Mouse (Mus musculus) bone marrow, adult 2 months (tissue): ENCODE data around the gene Arid1b. TPM values are rescaled to one million over a fixed set of nuclear protein-coding genes. Genes with fewer than 3 reads are reported as not detected.

Experiments
- H3K27ac ChIP-seq: fragments of 200-500 bp; 2 replicates; pipeline ENCODE4 v1.5.1; 2012; ENCODE audit warnings: low read depth, mild to moderate bottlenecking, control low read depth, inconsistent platforms, low read length; ENCODE audit not compliant: control insufficient read depth, poor library complexity, insufficient read depth
- H3K4me1 ChIP-seq: fragments of 200-500 bp; 2 replicates; pipeline ENCODE4 v1.6.1; 2011; ENCODE audit warnings: low read length; ENCODE audit not compliant: control insufficient read depth, insufficient read depth
- H3K4me3 ChIP-seq: fragments of 200-500 bp; replicated peaks from 2 replicates; pipeline ENCODE3; 2011; ENCODE audit warnings: mild to moderate bottlenecking, low read depth, low read length, control low read depth; ENCODE audit not compliant: control insufficient read depth
- CTCF ChIP-seq: fragments of 200-500 bp; IDR thresholded peaks from 2 replicates; pipeline ENCODE4 v1.5.1; 2011; ENCODE audit warnings: low read length, control low read depth; ENCODE audit not compliant: control insufficient read depth, insufficient read depth
- POLR2A ChIP-seq: fragments of 200-500 bp; IDR thresholded peaks from 2 replicates; pipeline ENCODE4 v1.6.1; 2011; ENCODE audit warnings: low read depth, mild to moderate bottlenecking, control low read depth, low read length, borderline replicate concordance; ENCODE audit not compliant: control insufficient read depth
- WGBS: fragments of 180-500 bp; shearing (Covaris S2); methylation state at CpG from one replicate; pipeline ENCODE4 v1.1.7; 2018; 5-methylcytosine and 5-hydroxymethylcytosine counted together
- polyA plus RNA-seq: library from polyadenylated mRNA; stranded (reverse); fragments of >200 nt; gene quantifications from 2 replicates; pipeline ENCODE4 v1.2.4, GENCODE M21; 2011; ENCODE audit warnings: low replicate concordance; ENCODE audit not compliant: missing spikeins, insufficient read depth, insufficient read length

Gene Arid1b
- polyA plus RNA-seq, 1 experiment, result 12.5 TPM

DNA sequence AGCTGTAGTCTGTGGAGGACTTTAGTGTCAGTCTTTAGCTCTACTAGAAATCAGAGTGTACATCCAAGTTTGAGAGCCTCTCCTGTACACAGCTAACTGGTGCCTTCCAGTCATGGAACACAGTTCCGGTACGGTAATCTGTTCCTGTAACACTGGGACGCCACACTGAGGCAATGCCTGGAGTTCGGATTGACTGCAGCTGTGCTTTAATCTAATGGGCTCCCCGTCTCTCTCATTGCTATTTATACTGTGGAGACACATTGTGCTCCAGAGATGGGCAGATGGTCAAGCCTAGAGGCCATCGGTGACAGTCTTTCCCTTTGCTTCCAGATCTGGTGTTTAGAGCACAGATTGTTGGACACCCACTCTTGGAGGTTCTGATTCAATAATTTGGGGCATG, 121.8 kb downstream of the Arid1b start:
- 91% methylated on average over 6 of the region's 6 CpGs for WGBS

GRCm38 (mm10) chr17:5116990-5117389, 122.9 kb downstream of the Arid1b start:
- TF ChIP-seq CTCF, result no peak
- TF ChIP-seq POLR2A, result no peak
- WGBS, result 75% methylated on average over 2 of the region's 2 CpGs
- no peak overlapping the region for H3K27ac ChIP-seq
- no peak overlapping the region for H3K4me3 ChIP-seq
- H3K4me1 ChIP-seq, result no peaks in the 10 kb centered on the region

More for the DNA sequence above, 121.8 kb downstream of the Arid1b start:
- Histone ChIP-seq H3K4me3 (no peak overlapping the region), H3K4me1 (peaks cover 4% of the 10 kb centered on the region), H3K27ac (no peak overlapping the region)
- TF ChIP-seq CTCF (no peak), POLR2A (no peak)

DNA sequence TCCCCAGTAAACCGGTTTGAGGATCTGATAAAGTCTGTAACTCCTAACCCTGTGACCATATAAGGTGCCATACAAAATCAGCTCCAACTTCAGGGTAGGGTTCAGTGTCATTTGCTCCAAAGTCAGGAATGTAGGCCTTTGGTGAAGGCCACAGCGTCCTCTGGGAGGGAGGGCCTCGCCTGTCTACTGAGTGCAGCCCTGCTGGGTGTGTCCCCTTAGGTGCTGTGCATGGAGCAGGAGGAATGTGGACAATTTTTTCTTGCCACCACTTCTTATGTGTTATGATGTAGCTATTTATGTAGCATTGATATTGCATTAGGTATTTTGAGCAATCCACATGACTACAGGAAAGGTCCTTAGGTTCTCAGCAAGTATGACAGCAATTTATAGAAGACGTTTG, 124.0 kb downstream of the Arid1b start:
- no peak overlapping the region for H3K27ac ChIP-seq
- H3K4me3 ChIP-seq, result no peak overlapping the region
- H3K4me1 ChIP-seq, result no peaks in the 10 kb centered on the region
- 78% methylated on average over 4 of the region's 4 CpGs for WGBS
- no peak for TF ChIP-seq CTCF
- no peak for TF ChIP-seq POLR2A

DNA sequence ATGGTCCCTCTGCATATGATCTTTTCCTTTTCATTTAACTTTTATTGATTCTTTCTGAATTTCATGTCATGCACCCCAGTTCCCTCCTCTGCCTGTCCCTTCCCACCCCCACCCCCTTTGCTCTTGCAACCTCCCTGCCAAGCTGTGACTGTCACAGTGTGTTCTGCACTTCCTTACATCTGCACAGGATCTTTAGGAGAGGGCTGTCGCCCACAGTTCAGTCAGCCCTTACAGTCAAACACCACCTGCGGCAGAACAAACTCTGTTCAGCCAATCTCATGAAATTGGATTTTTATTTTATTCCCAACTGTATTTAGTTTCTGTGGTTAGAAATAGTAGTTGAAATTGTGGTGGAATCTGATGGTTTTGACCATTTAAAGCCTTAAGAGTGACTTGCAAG, 130.5 kb downstream of the Arid1b start:
- H3K4me3 ChIP-seq, result no peak overlapping the region
- peaks cover 2% of the 10 kb centered on the region; the same call in 1 of the 2 replicates for H3K4me1 ChIP-seq
- no peak overlapping the region for H3K27ac ChIP-seq
- WGBS, result 32% methylated on average over 2 of the region's 2 CpGs
- TF ChIP-seq POLR2A, result no peak
- no peak for TF ChIP-seq CTCF

GRCm38 (mm10) chr17:5125084-5125855, 131.1 kb downstream of the Arid1b start:
- TF ChIP-seq CTCF (no peak), POLR2A (no peak)
- Histone ChIP-seq H3K27ac (no peak overlapping the region), H3K4me3 (no peak overlapping the region), H3K4me1 (peaks cover 4% of the 10 kb centered on the region)
- 55% methylated on average over 5 of the region's 5 CpGs for WGBS

DNA sequence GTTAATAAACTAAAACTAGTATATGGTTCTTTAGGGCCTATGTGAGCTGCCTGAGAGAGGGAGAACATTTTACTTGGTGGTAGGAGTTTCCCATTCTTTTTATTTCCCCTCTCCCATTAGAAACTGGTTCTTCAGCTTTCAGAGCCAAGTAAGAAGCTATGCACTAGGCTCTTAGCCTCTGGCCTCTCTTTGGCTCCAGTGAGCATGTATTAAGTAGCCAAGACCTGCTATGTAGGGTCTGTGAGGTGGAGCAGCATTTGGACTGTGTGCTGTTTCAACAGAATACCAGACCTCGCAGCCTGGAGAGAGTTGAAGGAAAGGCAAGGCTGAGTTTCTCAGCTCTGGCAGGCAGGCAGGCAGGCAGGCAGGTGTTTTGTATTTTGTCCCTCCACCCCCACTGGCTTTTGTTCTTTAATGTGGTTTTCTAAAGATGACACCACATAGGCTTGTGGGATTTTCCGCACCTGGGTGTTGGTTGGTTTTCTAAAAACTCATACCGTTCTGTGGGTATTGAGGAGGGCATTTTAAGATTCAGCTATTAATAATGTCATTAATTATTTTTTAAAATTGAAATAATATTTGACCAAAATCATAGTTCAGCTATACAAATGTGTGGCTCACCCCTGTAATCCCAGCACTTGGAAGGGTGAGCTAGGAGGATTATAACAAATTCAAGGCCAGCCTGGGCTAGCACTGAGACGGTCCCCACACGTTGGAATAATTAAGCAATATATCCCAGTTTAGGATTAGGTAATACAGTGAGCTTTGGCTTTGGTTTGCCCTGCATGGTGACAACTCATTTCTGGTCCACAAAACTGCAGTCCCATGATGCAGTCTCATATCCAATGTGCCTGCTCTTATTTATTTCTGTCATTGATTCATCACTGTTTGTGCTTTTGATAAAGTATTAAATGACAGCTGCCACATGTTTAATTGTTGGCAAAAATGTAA, 132.0 kb downstream of the Arid1b start:
- Histone ChIP-seq H3K27ac (no peak overlapping the region), H3K4me3 (no peak overlapping the region), H3K4me1 (peaks cover 4% of the 10 kb centered on the region)
- WGBS, result 57% methylated on average over 5 of the region's 5 CpGs
- no peak for TF ChIP-seq CTCF
- no peak for TF ChIP-seq POLR2A

DNA sequence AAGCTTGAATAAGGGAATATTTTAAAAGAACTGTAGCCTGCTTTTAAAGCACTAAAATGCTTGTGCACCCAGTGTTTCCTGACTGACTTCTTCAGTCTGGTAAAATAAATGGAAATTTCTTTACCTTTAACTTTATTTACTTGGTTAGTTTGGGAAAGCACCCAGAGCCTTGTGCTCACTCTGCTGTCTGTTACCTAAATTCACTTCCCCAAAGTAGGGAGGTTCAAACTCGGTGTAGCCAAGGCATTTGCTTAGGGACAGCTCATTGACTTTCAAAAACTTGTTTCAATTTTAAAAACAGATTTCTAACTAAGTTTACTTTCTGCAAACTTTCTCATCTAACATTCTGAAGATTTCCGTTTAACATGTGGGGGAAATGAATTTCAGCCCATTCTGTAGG, 135.5 kb downstream of the Arid1b start:
- Histone ChIP-seq H3K27ac (no peak overlapping the region), H3K4me1 (peaks cover 4% of the 10 kb centered on the region), H3K4me3 (no peak overlapping the region)
- 49% methylated on average over 2 of the region's 2 CpGs for WGBS
- TF ChIP-seq POLR2A, result no peak
- no peak for TF ChIP-seq CTCF

DNA sequence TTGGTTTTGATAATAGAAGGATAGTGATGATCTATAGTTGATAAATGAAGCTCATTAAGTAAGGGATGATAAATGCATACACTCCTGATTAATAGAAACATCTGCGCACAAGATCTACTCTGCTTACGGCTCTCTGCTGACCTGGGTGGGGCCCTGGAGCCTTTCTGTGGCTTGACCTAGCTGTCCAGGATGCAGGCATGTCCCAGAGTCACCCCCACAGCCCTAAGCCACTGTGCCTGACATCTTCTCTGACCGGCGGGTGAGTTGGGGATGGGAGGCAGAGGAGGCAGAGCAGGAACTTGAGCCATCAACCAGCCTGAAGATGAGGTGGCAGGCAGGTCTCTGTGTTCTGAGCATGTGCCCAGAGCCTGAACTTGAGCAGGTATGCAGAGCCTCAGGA, 136.0 kb downstream of the Arid1b start:
- Histone ChIP-seq H3K4me3 (no peak overlapping the region), H3K4me1 (peaks cover 4% of the 10 kb centered on the region), H3K27ac (no peak overlapping the region; the same call in 1 of the 2 replicates)
- TF ChIP-seq CTCF (no peak), POLR2A (no peak)
- 89% methylated on average over 4 of the region's 4 CpGs for WGBS
